Mouse (Mus musculus) frontal cortex, postnatal 36 days (tissue): Measurements from ENCODE around the gene Kif26a.

ENCODE experiments used
- DNase-seq, 2 experiments: peaks; one replicate each; pipeline ENCODE4 v3.0.0; 2022; ENCODE audit warnings: low spot score in 2 of 2

Kif26a gene

GRCm38 (mm10) chr12:112130161-112130860 is 15.7 kb upstream of the Kif26a start:
- DNase-seq, result no peak

GRCm38 (mm10) chr12:112130957-112131356 is 15.1 kb upstream of the Kif26a start:
- DNase-seq, result no peak

- DNase-seq, result peak in 1 of 2 experiments; percentile 71
These were observed 5.8 kb upstream of the Kif26a start for GRCm38 (mm10) chr12:112140231-112140630.

- DNase-seq, result no peak
These were observed 5.3 kb upstream of the Kif26a start for GRCm38 (mm10) chr12:112140745-112141144.

GRCm38 (mm10) chr12:112141300-112141699 is 4.7 kb upstream of the Kif26a start:
- DNase-seq, result no peak

- DNase-seq, result no peak
These were observed 2.7 kb upstream of the Kif26a start for GRCm38 (mm10) chr12:112143116-112143832.

GRCm38 (mm10) chr12:112143833-112144201 is 2.2 kb upstream of the Kif26a start:
- DNase-seq, result no peak

GRCm38 (mm10) chr12:112144377-112145115 is 1.5 kb upstream of the Kif26a start:
- DNase-seq, result no peak

- peak; percentile 85 to 86 for DNase-seq
These were observed 665 bp upstream of the Kif26a start for GRCm38 (mm10) chr12:112145211-112145874.

- no peak for DNase-seq
These were observed 1.4 kb downstream of the Kif26a start for GRCm38 (mm10) chr12:112147365-112147764.

GRCm38 (mm10) chr12:112150011-112150410 is 4.0 kb downstream of the Kif26a start:
- DNase-seq, result no peak

GRCm38 (mm10) chr12:112151244-112151979 is 5.4 kb downstream of the Kif26a start:
- no peak for DNase-seq

- no peak for DNase-seq
These were observed 6.0 kb downstream of the Kif26a start for GRCm38 (mm10) chr12:112151980-112152362.

GRCm38 (mm10) chr12:112153597-112153996 is 7.6 kb downstream of the Kif26a start:
- no peak for DNase-seq

- no peak for DNase-seq
These were observed 8.5 kb downstream of the Kif26a start for GRCm38 (mm10) chr12:112154476-112154875.

- no peak for DNase-seq
These were observed 9.4 kb downstream of the Kif26a start for GRCm38 (mm10) chr12:112155218-112156051.

- DNase-seq, result no peak
These were observed 10.8 kb downstream of the Kif26a start for GRCm38 (mm10) chr12:112156804-112157203.

GRCm38 (mm10) chr12:112158246-112158645 is 12.2 kb downstream of the Kif26a start:
- no peak for DNase-seq

- no peak for DNase-seq
These were observed 12.8 kb downstream of the Kif26a start for GRCm38 (mm10) chr12:112158784-112159183.
